Mouse (Mus musculus) bone marrow, adult 2 months (tissue): ENCODE results near the gene Atp2c2. TPM values are rescaled to one million over a fixed set of nuclear protein-coding genes. Genes with fewer than 3 reads are reported as not detected.

Experiments used
- H3K27ac ChIP-seq: fragments of 200-500 bp; 2 replicates; pipeline ENCODE4 v1.5.1; 2012; ENCODE audit warnings: low read depth, mild to moderate bottlenecking, control low read depth, inconsistent platforms, low read length; ENCODE audit not compliant: control insufficient read depth, poor library complexity, insufficient read depth
- H3K4me1 ChIP-seq: fragments of 200-500 bp; 2 replicates; pipeline ENCODE4 v1.6.1; 2011; ENCODE audit warnings: low read length; ENCODE audit not compliant: control insufficient read depth, insufficient read depth
- H3K4me3 ChIP-seq: fragments of 200-500 bp; replicated peaks from 2 replicates; pipeline ENCODE3; 2011; ENCODE audit warnings: mild to moderate bottlenecking, low read depth, low read length, control low read depth; ENCODE audit not compliant: control insufficient read depth
- CTCF ChIP-seq: fragments of 200-500 bp; IDR thresholded peaks from 2 replicates; pipeline ENCODE4 v1.5.1; 2011; ENCODE audit warnings: low read length, control low read depth; ENCODE audit not compliant: control insufficient read depth, insufficient read depth
- POLR2A ChIP-seq: fragments of 200-500 bp; IDR thresholded peaks from 2 replicates; pipeline ENCODE4 v1.6.1; 2011; ENCODE audit warnings: low read depth, mild to moderate bottlenecking, control low read depth, low read length, borderline replicate concordance; ENCODE audit not compliant: control insufficient read depth
- WGBS: fragments of 180-500 bp; shearing (Covaris S2); methylation state at CpG from one replicate; pipeline ENCODE4 v1.1.7; 2018; 5-methylcytosine and 5-hydroxymethylcytosine counted together
- polyA plus RNA-seq: library from polyadenylated mRNA; stranded (reverse); fragments of >200 nt; gene quantifications from 2 replicates; pipeline ENCODE4 v1.2.4, GENCODE M21; 2011; ENCODE audit warnings: low replicate concordance; ENCODE audit not compliant: missing spikeins, insufficient read depth, insufficient read length

The Atp2c2 gene
- not detected in 2 replicates for polyA plus RNA-seq

DNA sequence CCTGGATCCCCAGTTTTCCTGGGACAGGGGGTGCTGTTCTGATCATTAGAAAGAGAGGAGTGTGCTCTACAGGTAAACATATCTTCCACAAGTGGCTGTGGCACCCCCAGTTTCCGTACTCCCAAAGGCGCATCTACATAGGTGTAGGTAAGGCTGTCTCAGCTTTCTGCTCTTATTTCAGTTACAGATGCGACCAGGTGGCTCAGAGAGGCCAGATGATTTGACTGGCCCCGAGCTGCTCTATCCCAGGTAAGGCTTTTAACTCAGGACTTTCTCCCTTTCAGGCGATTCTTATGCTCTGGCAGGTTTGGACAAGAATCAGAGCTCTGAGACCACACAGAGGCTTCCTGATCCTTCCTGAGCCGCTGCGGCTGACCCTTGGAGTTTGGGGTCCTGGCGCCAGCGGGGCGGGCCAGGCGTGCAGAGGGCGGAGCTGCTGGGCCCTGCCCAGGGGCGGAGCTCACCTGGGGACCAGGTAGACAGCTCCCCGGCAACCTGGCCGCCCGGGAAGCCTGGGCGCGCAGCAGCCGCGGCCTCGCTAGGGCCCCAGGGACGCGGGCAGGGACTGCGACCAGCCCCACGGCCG is at the start of gene Atp2c2:
Gene Atp2c2, plus strand, starts transcription at position 461 of the 586 bp plus-strand sequence.
- no peak within 1 kb of the TSS for H3K4me3 ChIP-seq
- TF ChIP-seq POLR2A (no peak), CTCF (no peak)
- no peaks in the 10 kb centered on the region for H3K4me1 ChIP-seq
- no peak within 1 kb of the TSS for H3K27ac ChIP-seq
- WGBS, result 10% methylated on average over 26 of the region's 26 CpGs

DNA sequence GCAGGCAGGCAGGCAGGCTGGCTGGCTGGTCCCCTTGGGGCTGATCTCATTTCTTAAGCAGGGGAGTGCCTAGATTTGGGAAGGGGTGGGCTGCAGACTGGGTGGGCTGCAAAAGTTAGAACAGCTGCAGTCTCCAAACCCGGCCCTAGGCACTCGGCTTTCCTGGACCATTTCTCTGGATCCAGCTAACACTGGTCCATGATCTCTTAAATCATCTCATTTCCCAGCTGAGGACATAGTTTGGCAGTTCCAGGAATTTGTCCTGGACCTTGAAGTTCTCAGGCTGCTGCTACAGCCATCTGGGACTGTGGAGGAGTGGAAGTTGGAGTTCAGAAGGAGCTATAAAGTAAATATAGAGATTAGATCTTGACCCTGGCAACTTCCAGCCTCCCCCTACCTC is 48.5 kb upstream of the Atp2c2 start:
- no peak for TF ChIP-seq CTCF
- no peak for TF ChIP-seq POLR2A
- Histone ChIP-seq H3K4me1 (no peaks in the 10 kb centered on the region), H3K27ac (no peak overlapping the region), H3K4me3 (no peak overlapping the region)
- WGBS, result 46% methylated on average over 2 of the region's 2 CpGs

DNA sequence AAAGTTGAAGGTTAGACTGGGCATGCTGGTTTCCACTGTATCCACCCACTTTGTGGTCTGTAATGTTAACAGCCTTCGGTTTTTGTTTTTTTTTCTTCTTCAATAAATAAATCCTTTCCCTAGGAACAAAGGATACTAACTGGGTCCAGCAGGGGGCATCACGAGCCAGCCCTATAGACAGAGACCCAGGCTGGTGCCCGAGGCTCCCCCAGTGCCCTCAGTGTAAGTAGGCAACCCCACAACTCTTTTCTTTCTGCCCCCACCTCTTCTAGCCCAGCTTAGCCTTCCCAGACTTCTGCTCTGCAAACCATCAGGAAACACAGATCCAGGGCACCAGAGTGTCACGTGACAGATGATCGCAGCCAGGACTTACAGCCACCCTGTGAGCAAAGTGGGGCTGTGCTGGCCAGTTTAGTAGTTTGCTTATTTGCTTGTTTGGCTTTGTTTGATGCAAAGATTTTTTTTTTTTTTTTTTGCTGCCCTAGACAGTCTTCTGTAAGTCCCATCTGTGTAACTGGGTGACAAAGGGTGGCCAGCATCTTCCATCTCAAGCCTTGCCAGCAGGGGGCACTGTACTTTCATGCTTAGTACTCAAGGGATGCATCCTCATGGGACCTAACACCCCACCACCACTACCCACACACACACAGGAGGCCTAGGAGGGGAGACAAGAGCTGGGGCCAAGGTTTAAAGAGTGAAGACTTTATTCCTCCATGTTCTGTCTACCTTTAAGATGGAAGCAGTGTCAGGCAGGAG is 42.9 kb upstream of the Atp2c2 start:
- Histone ChIP-seq H3K4me1 (no peaks in the 10 kb centered on the region), H3K4me3 (no peak overlapping the region), H3K27ac (no peak overlapping the region)
- 47% methylated on average over 5 of the region's 5 CpGs for WGBS
- TF ChIP-seq CTCF, result peak; percentile 48
- no peak for TF ChIP-seq POLR2A

DNA sequence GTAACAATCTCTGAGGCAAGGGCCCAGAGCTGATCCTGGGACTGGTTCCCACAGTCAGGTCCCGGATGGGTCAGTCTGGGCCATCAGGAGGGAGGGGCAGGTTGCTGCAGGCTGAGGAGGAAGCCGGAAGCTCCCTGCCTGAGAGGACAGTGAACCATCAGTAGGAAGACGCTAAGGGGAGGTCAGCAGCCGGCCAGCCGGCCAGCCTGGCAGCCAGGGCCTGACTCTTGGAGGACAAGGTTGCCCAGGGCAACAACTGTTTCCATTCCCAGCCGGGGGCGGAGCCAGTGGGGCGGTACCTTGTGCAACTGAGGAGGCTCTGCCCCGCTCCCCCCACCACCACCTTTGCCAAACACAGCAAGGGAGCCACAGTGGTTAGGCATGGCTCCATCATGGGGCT is 38.7 kb upstream of the Atp2c2 start:
- no peaks in the 10 kb centered on the region for H3K4me1 ChIP-seq
- no peak overlapping the region for H3K4me3 ChIP-seq
- no peak for TF ChIP-seq POLR2A
- no peak for TF ChIP-seq CTCF
- WGBS, result 67% methylated on average over 9 of the region's 9 CpGs
- H3K27ac ChIP-seq, result no peak overlapping the region

DNA sequence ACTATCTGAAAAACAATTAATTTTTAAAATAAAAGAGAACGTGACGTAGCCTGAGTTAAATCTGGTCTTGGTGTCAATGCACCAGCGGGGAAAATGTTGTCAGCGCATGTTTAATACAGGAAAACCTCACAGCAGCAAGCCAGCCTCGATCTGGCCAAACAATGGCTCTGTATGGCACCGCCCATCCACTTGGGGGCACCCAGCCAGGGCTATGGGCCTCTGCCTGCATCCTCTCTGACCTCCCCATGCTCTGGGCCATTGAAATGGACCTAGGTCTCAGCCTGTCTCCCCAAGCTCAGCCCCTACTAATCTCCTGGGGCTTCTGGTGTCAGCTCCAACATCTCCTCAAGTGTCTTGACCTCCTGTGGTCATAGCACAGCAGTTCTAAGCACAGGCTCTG is 37.9 kb upstream of the Atp2c2 start:
- Histone ChIP-seq H3K4me3 (no peak overlapping the region), H3K4me1 (no peaks in the 10 kb centered on the region), H3K27ac (no peak overlapping the region)
- 58% methylated on average over 6 of the region's 6 CpGs for WGBS
- TF ChIP-seq POLR2A, result no peak
- TF ChIP-seq CTCF, result no peak

DNA sequence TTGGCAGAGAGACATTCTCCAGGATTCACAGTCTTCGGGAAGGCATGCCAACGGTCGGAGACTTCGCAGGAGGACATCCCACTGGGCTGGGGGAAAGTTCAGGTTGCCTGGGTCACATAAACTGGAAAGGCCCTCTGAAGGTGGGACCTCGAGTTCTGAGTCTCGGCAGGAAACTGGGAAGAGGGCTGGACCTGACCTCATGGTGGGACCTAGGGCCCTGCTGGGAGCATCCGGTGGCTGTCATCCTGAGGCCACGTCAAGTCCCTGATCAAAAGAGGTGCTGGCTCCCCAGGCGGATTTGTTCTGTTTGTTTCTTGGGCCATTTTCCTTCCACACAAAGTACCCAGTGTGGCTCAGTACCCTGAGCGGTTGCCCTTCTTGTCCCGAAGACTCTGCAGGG is 36.4 kb upstream of the Atp2c2 start:
- no peak overlapping the region for H3K4me3 ChIP-seq
- H3K4me1 ChIP-seq, result no peaks in the 10 kb centered on the region
- WGBS, result 83% methylated on average over 11 of the region's 11 CpGs
- no peak overlapping the region for H3K27ac ChIP-seq
- no peak for TF ChIP-seq POLR2A
- no peak for TF ChIP-seq CTCF

DNA sequence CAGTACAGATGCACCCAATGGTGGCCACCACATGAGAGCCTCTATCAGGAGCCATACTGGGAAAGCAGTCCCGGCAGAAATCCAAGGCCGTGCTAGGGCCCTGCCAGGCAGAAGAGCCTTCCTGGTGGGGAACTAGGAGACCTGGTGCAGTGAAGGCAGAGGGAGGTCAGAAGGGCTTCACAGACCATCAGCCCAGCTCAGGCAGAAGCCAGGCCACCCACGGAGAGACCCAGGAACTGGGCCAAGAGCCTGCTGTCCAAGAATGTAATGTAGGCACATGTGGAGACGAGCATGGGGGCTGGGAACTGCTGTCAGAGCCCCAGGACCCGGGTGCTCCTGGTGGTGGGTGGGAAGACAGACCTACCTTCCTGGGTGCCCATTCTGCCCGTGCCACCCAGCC is 34.5 kb upstream of the Atp2c2 start:
- 76% methylated on average over 6 of the region's 6 CpGs for WGBS
- no peaks in the 10 kb centered on the region for H3K4me1 ChIP-seq
- H3K27ac ChIP-seq, result no peak overlapping the region
- no peak for TF ChIP-seq CTCF
- no peak for TF ChIP-seq POLR2A
- no peak overlapping the region for H3K4me3 ChIP-seq

DNA sequence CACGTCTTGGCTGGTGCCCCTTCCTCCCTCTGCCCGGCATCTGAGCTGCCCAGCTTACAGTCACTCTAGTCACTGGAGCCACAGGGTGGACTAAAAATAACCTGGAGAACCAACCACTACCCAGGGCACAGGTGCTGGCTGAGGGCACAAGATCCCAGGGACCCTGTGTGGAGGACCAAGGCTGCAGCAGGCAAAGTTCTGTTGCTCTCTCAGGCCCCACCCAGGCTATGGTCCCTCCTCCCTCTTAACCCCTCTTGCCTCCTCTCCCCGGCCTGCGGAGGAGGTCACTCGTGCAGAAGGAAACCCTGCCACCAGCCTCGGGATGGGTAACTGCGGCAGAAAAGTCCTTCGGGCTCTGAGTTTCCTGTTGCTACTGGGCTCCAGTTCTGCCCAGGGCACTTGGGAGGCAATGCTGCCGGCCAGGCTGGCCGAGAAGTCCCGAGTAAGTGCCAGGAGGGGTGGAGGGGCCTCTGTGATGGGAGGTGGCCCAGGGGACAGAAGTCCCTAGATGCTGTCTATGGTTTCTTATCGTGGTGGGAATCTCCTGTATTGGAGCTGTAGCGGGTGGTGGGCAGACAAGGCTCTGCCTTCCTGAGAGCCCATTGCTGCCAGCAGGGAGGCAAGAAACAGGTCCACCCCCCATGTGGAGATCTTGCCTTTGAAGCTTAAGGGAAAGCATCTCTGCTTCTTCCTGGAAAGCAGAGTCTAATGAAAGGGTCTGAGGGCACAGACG is 33.4 kb upstream of the Atp2c2 start, which contains the start of gene Wfdc1:
Gene Wfdc1, plus strand, starts transcription at position 147 of the 733 bp plus-strand sequence.
- Histone ChIP-seq H3K4me1 (no peaks in the 10 kb centered on the region), H3K4me3 (no peak within 1 kb of the TSS), H3K27ac (no peak within 1 kb of the TSS)
- TF ChIP-seq CTCF (no peak), POLR2A (no peak)
- 5% methylated on average over 14 of the region's 14 CpGs for WGBS

DNA sequence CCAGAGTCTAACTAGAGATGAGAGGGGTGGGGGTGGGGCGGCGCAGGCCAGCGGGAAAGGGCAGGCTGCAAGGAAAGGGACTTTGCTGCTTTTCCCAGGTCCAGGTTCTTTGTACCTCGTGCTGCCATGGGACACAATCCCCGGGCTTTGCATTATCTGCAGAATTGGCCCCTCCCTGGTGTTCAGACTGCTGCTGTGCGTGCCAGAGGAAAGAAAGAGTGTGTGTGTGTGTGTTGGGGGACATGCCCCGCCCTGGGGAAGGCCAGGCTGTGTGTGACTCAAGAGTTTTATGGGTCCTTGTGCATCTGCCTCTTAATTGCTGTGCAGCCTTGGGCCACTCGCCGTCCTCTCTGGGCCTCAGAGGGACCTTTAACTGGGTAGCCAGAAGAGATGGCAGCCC is 31.4 kb upstream of the Atp2c2 start:
- TF ChIP-seq CTCF (no peak), POLR2A (no peak)
- 72% methylated on average over 9 of the region's 9 CpGs for WGBS
- H3K4me3 ChIP-seq, result no peak overlapping the region

More for the DNA sequence above, 31.4 kb upstream of the Atp2c2 start:
- Histone ChIP-seq H3K4me1 (no peaks in the 10 kb centered on the region), H3K27ac (no peak overlapping the region)
